Mouse (Mus musculus) heart, postnatal 10 days (tissue): ENCODE measurements around the gene Gtf3c5. TPM values are rescaled to one million over a fixed set of nuclear protein-coding genes. Genes with fewer than 3 reads are reported as not detected.

ENCODE experiments used
- DNase-seq, 2 experiments: peaks; one replicate each; pipeline ENCODE4 v3.0.0; 2021
- intact Hi-C: fragments of 180-260 bp; cut with DNase I; formaldehyde crosslinking; loops from one replicate; pipeline ENCODE4 v1.15.1; 2025
- microRNA-seq, 2 experiments: library from miRNA; unstranded; fragments of <30 nt; microRNA quantifications; one replicate each; pipeline ENCODE4 v1.2.0; 2022
- total RNA-seq, 2 experiments: library from RNA; stranded (reverse); gene quantifications; 2 replicates each; pipeline ENCODE4 v1.2.3; 2021

The Gtf3c5 gene
- total RNA-seq, 2 experiments from 2014 or later: 14.1 to 15.4 TPM

- intact Hi-C loops: loop anchor here (2.0 kb wide), 1 partner anchor 14 kb away; no protein-coding TSS in a partner anchor
- peak in 1 of 2 experiments; percentile 2 for DNase-seq
Observed at GRCm38 (mm10) chr2:28520581-28520980, 63.0 kb downstream of the Gtf3c5 start.

GRCm38 (mm10) chr2:28518231-28518630, 65.3 kb downstream of the Gtf3c5 start:
- DNase-seq: no peak
- intact Hi-C loops: no loop called here

GRCm38 (mm10) chr2:28517206-28517909, 66.2 kb downstream of the Gtf3c5 start:
- intact Hi-C loops: loop anchor here (1.0 kb wide), 1 partner anchor 30 kb away; no protein-coding TSS in a partner anchor
- DNase-seq: peak; percentile 82 to 89

Small RNAs within 50 kb of the gene (microRNA-seq; reads per million reads assigned to microRNA genes)
- gene Gm22824: 0 reads per million in 2 experiments

Other genes with a start within 250 kb of the Gtf3c5 start
- 1 to 10 TPM; 3.1 to 5.0 TPM for gene Ppp1r26, start 137.0 kb downstream of the Gtf3c5 start, total RNA-seq
- gene 1700007K13Rik, start 117.4 kb downstream of the Gtf3c5 start, total RNA-seq: under 1 TPM in 1 of 2 experiments, not detected in 1; 0.34 TPM
- 10 to 100 TPM; 45.1 to 48.3 TPM for gene Mrps2, start 115.7 kb downstream of the Gtf3c5 start, total RNA-seq
- gene Gbgt1, start 86.9 kb downstream of the Gtf3c5 start, total RNA-seq: 1 to 10 TPM; 2.5 to 2.8 TPM
- 1 to 10 TPM; 1.7 to 2.8 TPM for gene Gm10134, start 77.7 kb downstream of the Gtf3c5 start, total RNA-seq
- 10 to 100 TPM; 20.6 to 26.6 TPM for gene Ralgds, start 70.6 kb downstream of the Gtf3c5 start, total RNA-seq
- gene Cel, start 20.3 kb downstream of the Gtf3c5 start, total RNA-seq: not detected
- gene Gfi1b, start 38.2 kb upstream of the Gtf3c5 start, total RNA-seq: not detected
- gene Tsc1, start 57.5 kb upstream of the Gtf3c5 start, total RNA-seq: 10 to 100 TPM; 16.4 to 19.8 TPM
- not detected for gene Spaca9, start 116.0 kb upstream of the Gtf3c5 start, total RNA-seq
- gene Ak8, start 116.4 kb upstream of the Gtf3c5 start, total RNA-seq: not detected